Mouse (Mus musculus) MN1 (cell line): ENCODE results near the gene Ccdc153.

Experiments
- DNase-seq: peaks from one replicate; pipeline ENCODE4 v3.0.0-alpha.2; 2016; ENCODE audit warnings: low spot score

Gene Ccdc153

GRCm38 (mm10) chr9:44240399-44240798 lies at the start of gene Ccdc153:
Gene Ccdc153 (plus strand): TSS chr9:44240676.
- no peak for DNase-seq

GRCm38 (mm10) chr9:44191166-44191565 lies 49.3 kb upstream of the Ccdc153 start:
- no peak for DNase-seq

GRCm38 (mm10) chr9:44192312-44192711 lies 48.2 kb upstream of the Ccdc153 start:
- DNase-seq = no peak

- DNase-seq = no peak
These were observed 47.7 kb upstream of the Ccdc153 start for GRCm38 (mm10) chr9:44192794-44193193.

GRCm38 (mm10) chr9:44194000-44194399 lies 46.5 kb upstream of the Ccdc153 start:
- no peak for DNase-seq

GRCm38 (mm10) chr9:44196354-44196753 lies 44.1 kb upstream of the Ccdc153 start:
- no peak for DNase-seq

- DNase-seq = no peak
These were observed 41.3 kb upstream of the Ccdc153 start for GRCm38 (mm10) chr9:44199166-44199565.

- no peak for DNase-seq
These were observed 40.9 kb upstream of the Ccdc153 start for GRCm38 (mm10) chr9:44199580-44199979.

- DNase-seq = no peak
These were observed 40.0 kb upstream of the Ccdc153 start for GRCm38 (mm10) chr9:44200458-44200857.

- DNase-seq = no peak
These were observed 32.6 kb upstream of the Ccdc153 start for GRCm38 (mm10) chr9:44207840-44208239.

GRCm38 (mm10) chr9:44209416-44209815 lies 31.1 kb upstream of the Ccdc153 start:
- no peak for DNase-seq

- no peak for DNase-seq
These were observed 28.1 kb upstream of the Ccdc153 start for GRCm38 (mm10) chr9:44212406-44212805.

GRCm38 (mm10) chr9:44213538-44213937 lies 26.9 kb upstream of the Ccdc153 start:
- DNase-seq = no peak

GRCm38 (mm10) chr9:44225993-44226392 lies 14.5 kb upstream of the Ccdc153 start:
- DNase-seq = no peak

- DNase-seq = no peak
These were observed 8.9 kb upstream of the Ccdc153 start for GRCm38 (mm10) chr9:44231609-44232008.

GRCm38 (mm10) chr9:44233021-44233801 lies 7.3 kb upstream of the Ccdc153 start:
- DNase-seq = peak; percentile 29

- DNase-seq = peak; percentile 98
These were observed 6.5 kb upstream of the Ccdc153 start, which contains the start of gene Cbl for GRCm38 (mm10) chr9:44233802-44234478. Gene Cbl (minus strand): TSS chr9:44234049.

- peak; percentile 33 for DNase-seq
These were observed 5.7 kb upstream of the Ccdc153 start for GRCm38 (mm10) chr9:44234479-44235427.

- DNase-seq = no peak
These were observed 3.9 kb upstream of the Ccdc153 start for GRCm38 (mm10) chr9:44236601-44237000.

GRCm38 (mm10) chr9:44237128-44237527 lies 3.3 kb upstream of the Ccdc153 start:
- DNase-seq = no peak

- no peak for DNase-seq
These were observed 1.8 kb upstream of the Ccdc153 start for GRCm38 (mm10) chr9:44238501-44239190.

GRCm38 (mm10) chr9:44239447-44239846 lies 1.0 kb upstream of the Ccdc153 start:
- DNase-seq = peak; percentile 63
